Mouse (Mus musculus): ENCODE data around the gene Lfng. TPM values are rescaled to one million over a fixed set of nuclear protein-coding genes. Genes with fewer than 3 reads are reported as not detected.

Lfng gene
- polyA plus RNA-seq, 2 experiments from 2014 or later = 33.9 to 35.5 TPM

DNA sequence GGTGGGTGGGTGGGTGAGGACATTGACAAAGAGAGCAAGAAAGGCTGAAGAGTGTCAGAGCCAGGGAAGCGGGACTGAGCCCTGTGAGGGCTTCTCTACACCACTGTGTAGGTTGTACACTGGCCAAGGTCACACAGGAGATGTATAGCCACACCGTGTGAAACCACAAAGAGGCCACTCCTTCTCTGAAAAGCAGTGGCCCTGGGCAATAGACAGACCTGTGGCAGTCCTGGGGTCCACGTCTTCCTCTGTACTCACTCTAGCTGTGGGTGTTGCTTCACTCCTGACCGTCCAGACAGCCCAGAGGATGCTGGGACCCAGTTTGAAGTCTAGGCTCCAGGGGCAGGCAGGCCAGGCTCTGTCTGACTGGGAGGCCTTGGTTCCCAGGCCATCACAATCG lies 12.3 kb upstream of the Lfng start:
- no peak for ATAC-seq

DNA sequence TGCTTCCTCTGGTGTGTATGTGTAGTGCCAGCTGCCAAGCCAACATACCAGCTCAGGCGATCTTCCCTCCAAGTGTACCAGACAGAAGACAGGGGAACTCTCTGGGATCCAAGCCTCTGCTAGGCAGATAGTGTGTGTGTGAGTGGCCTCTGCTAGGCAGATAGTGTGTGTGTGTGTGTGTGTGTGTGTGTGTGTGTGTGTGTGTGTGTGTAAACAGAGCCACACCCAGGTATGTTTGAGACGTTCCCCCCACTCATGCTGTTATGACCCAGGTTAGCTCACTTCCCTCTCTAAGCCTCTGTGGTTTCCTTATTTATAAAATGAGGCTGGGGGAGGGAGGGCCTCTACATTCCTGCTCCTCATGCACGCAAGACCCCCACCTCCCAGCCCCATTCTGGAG lies 10.7 kb upstream of the Lfng start:
- peak; percentile 55 for ATAC-seq

DNA sequence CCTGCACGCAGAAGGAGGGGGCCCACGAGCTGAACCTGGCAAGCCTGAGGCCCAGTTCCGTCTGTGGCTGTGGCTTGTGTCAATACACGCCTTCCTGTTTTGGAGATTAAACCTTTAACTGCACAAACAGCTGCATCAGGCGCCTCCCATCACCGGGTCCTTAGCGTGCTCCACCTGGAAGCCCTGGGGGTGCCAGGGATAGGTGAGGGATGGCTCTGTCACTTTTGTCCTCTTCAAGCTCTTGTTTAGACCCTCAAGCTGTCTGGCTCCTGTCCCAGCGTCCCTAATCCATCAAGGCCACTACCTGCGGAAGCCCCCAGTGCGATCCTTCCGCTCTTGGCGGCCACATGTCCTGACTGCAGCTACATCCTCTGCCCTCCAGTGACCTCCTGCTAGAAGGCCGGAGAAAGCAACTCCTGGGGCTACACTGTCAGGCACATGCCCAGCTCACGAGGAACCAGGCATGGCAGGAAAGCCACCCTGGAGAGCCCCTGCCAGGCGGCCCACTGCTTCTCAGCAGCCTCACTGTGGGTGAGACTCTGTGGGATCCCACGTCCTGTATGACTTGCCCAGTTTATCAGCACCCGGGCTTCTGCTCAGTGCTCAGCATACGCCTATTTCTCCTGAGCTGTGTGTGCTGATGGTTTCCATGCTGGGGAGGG lies 10.1 kb upstream of the Lfng start:
- peak; percentile 76 for ATAC-seq

DNA sequence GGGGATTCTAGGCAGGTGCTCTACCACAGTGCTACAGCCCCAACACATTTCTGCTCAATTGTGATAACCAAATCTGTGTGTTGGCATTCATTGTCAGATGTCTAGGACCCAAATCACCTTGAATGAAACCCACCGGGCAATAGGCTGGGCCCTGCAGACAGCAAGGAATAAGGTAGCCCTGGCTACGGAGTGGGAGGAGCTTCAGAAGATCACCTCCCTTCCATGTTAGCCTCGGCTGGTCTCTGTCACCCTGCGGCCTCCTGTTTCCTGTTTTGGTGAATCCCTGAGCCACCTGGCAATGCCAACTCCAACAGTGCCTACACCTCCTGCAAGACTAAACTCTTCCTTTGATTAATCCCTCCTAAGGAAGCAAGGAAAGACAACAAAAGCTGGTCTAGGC lies 9.3 kb upstream of the Lfng start:
- ATAC-seq = peak; percentile 17

DNA sequence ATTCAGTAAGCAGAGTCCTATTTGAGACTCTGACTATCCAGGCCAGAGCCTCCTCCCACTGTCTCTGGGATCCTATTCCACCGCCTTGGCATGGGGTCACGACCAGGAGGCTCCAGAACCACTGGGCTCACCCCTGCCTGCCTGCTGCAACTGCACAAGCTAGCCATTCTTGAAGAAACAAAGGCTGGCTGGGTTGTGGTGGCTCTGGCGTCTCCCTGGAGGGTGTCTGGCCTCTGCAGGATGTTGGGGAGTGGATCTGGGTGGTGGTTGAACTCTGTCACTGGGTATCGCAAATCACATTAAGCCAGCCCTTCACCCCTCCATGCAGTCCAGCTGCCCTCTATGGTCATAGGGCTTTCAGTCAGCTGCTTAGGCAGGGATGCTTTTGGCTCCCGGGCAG lies 7.2 kb upstream of the Lfng start:
- ATAC-seq = no peak

DNA sequence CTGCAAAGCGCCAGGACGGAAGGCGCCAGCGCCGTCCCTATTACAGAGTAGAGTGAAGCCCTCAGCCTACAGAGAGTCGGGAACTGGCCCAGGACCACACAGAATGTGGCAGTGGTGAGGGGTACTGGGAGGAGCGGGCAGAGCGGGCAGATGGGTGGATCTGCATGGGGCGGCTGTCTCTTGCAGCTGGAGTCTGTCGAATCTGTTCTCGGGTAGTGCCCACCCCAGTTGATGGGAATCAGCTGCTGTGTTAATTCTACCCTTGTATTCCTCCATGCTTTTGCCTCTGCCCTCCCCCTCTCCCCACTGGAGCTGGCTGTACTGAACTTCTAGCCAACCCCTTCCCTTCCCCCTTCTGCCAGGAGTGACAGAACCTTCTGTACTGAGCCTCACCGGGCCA lies 5.4 kb upstream of the Lfng start:
- no peak for ATAC-seq

DNA sequence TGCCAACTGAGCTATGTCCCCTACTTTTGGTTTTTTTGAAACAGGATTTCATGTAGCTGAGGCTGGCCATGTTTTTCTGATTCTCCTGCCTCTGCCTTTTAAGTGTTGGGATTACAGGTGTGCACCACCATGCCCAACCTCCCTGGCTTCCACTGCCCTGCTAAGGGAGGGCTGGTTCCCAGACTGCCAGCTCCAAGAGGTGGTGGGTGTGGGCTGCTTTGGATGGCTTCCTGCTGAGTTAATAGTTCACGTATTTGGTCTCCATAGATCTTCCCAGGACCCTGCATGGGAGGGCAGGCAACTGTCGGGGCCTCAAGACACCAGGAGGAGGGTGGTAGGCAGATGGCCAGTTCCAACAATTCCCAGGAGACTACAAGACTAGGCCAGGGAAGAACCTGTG lies 4.6 kb upstream of the Lfng start:
- no peak for ATAC-seq

DNA sequence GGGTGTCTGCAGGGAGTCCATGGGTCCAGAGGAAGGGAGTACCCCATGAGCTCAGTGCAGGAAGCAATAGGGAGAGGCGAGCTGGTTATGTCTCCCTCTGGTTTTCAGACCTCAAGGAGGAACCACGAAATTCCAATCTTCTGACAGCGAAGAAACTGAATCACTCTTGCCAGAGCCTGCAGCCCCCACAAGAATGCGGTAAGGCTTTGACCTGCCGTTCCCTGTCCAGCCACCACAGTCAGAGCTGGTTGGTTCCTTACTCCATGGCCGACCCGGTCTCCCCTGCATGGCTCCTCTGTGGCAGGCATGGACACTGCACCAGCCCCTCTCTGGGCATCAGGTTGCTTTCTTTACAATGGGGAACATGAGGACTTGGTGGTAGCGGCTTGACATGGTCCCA lies 2.7 kb upstream of the Lfng start:
- no peak for ATAC-seq

DNA sequence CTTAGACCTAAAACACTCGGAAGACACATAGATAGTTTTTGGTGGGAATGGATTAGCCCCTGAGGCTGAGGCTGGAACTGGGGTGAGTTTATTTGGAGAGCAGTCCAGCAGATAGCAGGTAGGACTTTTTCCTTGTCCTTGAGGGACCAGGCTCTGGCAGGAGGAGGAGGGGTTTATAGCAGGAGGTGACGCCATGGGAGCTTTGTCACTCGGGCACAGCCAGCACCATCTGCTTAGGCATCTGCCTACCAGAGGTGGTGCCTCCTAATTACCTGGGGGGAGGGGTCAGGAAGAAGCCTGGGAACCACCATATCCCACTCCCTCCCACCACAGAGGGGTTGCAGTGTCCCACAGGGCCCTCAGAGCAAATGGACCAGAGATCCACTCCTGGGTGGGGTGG lies 1.9 kb upstream of the Lfng start:
- ATAC-seq = no peak

DNA sequence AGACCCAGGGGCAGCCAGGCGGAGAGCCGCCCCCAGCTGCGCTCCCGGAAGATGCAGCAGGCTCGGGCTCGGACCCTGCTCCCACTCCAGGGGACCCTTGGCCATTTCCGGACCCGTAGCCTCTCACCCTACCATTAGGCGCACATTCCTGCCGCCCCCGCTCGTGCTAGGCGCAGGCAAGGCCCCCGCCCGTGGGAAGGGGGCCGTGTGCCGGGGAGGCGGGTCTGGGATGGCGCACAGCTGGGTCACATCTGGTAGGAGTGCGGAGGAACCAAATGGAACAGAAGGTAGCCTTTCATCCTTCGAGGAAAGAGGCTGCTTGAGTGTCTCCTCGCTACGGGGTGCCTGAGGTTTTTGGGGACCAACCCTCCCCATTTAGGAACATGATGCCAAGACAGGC lies 734 bp upstream of the Lfng start:
- no peak for ATAC-seq

DNA sequence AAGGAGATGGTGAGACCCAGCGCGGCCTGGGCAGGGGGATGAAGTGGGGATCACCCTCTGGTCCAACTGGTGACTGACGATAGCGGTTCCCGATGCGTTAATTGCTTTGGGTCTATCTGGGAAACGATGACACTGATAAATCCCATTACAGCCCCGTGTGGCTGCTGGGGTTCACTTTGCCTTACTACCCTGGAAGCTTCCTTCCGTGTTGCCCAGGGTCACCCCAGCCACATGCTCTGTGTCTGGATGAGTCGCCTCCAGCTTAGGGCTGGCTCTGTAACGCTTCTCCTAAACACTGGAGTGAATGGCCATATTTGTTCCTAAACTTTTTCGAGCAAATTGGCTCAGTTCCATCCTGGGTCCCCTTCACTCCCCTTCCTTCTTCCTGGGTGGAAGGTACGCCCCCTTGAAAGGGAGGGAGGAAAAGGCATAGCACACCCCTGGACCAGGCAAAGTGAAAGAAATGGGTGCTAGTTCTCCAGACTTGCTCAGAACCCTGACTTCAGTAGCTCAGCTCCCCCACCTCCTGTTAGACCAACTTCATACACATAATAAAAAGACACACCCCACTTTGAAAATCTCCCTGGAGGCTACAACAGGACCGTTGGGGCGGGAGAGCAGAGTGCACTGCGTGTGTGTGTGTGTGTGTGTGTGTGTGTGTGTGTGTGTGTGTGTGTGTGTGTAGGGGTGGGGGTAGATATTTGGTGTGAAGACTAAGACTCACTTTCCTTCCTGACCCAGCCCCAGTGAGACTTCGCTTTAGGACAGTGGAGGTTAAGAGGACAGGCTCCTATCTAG lies 915 bp downstream of the Lfng start:
- peak; percentile 12 for ATAC-seq

DNA sequence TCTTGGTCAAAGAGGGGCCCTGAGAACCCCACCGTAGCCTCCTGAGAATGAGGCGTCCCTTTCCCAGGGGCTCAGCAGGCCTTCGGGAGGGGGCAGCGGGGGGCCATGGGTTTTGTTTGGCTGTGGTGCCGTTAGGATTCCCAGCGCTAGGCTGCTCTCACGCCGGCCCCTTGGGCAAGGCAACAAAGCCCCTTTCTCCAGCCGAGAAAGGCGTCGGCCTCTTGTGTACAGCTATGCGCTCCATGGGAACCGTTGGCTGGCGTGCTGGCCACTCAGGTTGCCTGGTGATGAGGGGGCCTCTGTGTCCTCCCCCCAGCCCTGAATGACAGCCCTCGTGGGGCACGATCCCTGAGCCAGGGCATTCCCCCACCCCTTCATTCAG lies 1.5 kb downstream of the Lfng start:
- ATAC-seq = no peak

DNA sequence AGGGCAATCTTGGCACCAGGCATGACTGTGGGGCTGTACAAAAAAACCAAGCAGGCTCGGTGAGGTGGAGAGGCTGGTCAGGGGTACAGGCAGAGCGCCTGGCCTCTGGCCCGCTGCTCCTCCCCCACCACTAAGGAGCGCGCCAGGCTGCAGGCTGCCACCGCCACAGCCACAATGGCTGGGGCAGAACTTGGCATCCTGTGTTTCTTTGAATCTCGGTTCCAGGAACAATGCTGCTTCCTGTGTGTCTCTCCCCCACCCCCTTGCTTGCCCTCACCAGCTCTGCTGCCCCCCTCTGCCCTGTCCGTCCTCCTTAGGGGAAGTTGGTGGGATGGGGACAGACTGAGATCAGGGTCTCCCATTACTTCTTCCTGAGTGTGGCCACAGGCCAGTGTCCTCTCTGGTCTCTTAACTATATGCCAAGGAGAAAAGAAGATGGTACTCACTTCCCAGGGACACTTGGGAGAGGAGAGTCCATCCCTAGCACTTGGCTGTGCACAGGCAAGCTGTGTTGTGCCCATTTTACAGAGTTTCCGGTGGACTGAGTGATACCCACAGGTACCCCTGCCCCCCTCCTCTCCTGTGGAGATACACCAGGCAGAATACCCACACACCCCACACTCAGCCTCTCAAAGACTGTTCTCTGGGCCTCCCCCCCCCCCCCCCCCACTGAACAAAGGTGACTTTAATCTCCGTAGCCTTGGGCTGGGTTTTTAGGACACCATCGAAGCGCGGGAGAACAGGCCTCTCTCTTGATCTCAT lies 2.6 kb downstream of the Lfng start:
- peak; percentile 42 for ATAC-seq

DNA sequence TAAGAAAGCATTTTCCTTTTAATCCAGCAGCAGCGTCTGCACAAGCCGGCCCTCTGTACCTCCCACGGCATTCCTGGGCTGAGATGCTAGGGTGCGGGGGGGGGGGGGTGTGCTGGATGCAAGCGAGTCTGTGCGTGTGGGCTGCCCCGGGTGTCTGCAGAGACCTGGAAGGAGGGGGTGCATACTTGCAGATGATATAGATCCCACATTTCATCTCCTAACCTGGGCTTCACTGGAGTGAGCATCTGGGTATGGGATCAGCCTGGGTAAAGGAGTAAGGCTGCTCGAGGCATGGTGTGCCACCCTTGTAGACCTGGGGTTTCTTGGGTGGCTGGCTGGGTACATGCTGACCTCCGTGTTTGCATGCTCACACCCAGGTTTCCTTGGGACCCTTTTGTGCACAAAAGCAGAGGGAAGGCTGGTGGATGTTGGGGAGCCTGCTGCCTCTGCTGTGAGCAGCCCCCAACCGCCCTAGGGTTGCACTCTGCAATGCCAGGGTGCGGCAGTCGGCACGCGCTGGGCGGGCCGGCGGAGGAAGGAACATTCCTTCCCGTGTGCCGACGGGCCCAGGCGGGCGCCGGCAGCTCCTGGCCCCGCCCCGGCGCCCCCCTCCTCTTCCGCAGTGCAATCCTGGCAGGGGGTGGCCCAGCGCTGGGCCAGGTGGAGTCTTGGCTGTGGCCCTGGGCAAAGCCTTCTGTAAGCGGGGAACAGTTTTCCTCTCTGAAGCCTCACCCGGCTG lies 3.3 kb downstream of the Lfng start:
- peak; percentile 12 for ATAC-seq

DNA sequence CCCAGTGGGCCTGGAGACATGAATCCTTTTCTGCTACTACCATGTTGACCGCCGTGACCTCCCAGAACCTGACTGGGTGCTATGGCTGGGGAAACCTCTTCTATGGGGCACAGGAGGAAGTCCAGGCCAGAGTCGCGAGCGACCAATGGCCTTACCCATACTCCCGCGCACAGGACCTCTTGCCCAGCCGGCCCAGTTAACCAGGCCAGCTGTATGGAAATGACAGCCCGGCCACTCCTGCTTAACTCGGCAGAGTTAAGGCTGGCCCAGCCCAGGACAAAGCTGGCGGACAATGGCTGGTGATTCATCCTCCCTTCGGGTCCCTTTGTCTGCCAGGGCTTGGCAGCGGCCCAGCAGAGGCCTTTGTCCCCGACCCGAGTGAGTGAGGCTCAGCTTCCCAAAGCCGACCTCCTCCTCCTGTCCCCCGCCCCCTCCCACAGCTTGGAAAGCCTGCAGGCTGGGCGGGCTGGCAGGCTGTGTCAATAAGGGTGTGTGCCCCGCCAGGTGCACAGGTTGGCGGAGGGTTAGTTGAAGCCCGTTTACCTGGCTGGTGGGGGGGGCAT lies 4.0 kb downstream of the Lfng start:
- ATAC-seq = no peak

DNA sequence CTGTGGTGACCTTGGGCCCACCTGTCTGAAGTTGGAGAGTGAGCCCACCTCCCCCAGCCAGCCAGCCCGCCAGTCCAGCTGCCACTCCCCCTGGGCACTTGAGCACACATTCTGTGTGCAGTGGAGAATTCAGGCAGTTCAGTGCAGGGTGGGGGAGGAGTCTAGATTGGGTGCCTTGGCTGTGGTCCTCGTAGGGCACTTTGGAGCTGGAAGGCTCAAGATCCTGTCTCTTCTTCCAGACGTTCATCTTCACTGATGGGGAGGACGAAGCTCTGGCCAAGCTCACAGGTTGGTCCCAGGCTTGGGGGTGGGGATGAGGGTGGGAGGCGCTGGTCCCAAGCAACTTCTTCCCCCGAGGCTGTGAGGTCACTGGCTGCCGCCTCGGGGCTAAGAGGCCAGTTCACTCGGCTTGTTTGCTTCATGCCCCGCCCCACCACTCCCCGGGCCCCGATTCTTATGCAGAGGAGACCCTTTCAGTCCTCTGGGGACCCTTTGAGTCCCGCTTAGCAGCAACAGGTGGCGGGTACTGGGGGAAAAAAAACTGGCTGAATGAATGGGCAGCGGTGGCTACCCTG lies 4.6 kb downstream of the Lfng start:
- no peak for ATAC-seq

DNA sequence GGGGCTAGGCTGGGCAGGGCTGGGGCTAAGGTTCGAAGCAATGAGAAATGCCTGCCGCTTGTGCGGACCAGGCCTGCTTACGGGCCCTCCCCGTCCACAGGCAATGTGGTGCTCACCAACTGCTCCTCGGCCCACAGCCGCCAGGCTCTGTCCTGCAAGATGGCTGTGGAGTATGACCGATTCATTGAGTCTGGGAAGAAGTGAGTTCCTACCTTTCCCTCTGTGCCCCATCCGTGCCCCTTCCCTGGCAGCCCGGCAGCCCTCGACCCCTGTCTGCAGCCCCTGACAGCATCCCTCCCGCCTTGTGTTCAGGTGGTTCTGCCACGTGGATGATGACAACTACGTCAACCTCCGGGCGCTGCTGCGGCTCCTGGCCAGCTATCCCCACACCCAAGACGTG lies 5.1 kb downstream of the Lfng start:
- ATAC-seq = no peak

DNA sequence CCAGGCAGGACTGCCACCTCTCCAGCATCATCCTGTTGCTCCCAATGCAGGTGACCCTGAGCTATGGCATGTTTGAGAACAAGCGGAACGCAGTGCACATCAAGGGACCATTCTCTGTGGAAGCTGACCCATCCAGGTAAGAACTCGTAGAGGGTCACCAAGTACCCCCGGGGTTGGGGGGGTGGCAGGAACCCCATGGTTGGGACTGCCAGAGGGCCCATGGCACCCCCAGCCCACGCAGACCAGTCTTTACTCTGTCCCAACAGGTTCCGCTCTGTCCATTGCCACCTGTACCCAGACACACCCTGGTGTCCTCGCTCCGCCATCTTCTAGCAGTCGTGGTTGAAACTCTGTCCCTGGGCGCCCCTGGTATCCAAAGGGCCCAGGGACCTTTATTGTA lies 7.0 kb downstream of the Lfng start:
- no peak for ATAC-seq

DNA sequence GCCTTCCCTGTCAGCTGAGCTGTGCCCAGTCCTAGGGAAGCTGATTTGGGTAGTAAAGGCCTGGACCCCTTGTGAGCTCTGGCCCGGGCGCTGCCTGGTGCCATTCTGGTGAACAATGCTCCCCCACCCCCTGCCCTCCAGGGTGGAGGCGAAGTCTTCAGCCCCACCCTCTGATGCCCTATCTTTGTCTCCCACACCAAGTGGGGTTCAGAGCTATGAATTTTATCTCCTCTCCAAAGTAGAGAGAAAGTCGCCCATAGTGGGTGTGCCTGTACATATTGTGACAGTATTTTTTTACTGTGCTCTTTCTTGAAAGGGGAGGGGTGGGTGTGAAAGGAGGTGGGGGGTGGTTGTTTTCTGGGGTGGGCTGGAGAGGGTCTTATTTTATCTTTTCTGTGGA lies 7.7 kb downstream of the Lfng start:
- ATAC-seq = no peak

DNA sequence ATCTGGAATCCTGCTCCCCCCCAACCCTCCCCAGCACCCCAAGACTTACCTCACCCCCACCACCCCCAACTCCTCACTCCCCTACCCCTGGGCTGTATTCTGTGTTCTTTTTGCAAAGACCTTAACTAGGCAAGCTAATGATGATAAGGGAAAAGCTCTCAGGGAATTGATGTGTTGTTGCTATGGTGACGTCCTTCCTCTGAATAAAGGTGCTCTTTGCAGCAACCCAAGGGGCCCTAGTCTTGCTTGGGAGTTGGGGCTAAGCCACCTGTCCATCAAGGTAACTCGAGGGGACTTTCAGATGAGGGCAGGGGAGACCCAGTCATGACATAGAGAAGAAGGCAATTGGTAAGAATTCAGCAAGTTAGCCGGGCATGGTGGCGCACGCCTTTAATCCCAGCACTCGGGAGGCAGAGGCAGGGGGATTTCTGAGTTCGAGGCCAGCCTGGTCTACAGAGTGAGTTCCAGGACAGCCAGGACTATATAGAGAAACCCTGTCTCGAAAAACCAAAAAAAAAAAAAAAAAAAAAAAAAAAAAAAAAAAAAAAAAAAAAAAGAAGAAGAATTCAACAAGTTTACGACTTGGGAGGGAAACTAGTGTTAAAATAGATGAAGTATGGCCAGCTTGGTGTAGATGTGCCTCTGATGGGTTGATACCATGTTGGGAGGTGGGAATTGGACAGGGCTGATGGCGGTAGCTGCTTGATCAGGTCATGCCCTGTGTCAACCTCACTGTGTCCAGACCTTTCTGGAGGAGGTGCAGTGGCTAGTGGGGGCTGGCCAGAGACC lies 8.4 kb downstream of the Lfng start:
- no peak for ATAC-seq

DNA sequence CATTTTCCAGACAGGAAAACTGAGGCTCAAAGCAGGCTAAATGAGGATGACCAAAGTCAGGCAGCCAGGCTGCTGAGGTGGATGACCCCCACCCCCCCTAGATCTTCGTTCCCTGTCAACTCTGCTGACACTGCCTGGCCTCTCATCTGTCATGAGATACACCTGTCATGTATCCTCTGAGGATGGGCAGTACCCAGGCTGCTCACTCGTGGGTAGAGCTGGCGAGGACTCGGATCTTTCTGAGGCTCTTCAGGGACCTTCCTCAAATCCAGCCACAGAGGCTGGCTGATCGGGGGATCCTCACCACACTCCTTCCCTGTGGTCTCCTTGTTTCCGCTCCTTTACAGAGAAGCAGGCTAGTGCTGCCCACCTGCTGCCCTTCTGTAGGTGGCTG lies 9.0 kb downstream of the Lfng start:
- ATAC-seq = no peak

DNA sequence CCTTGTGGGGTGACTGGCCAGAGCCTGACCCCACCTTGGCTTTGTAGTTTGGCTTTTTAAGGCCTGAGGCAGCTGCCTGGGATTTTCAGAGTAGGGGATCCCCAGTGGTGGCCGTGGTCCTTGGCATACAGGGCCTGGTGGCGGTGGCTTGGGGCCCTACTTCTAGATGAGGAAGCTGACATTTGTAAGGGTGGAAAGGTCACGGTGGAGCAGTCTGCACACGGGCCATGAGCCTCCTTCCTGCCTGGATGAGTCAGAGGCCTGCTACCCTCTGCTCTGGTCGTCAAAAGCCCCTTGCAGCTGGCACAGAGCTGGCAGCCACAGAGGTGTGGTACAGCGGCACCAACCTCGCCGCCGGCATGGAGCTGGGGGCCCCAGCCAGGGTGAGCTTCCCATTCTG lies 9.6 kb downstream of the Lfng start:
- ATAC-seq = peak; percentile 60
